Mouse (Mus musculus): ENCODE data around the gene Hnrnpl.

The Hnrnpl gene

GRCm38 (mm10) chr7:28790066-28790806 is 18.1 kb upstream of the Hnrnpl start:
- peak; percentile 67 for DNase-seq (ENCODE audit: low spot score)

DNA sequence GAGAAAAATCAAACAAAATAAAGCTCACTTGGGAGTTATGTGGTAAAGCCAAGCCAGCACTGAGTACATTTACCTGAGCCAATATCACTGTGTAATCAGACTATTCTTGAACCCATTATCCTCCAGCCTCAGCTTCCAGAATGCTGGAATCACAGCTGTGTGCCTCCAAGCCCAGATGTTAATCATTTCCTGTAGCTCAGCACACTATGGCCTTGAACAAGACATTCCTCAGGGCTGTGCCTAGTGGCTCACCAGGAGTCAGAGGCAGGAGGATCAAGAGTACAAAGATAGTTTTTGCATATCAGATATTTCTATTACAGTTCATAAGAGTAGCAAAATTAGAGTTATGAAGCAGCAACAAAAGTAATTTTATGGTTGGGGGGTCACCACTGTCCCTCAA is 16.6 kb upstream of the Hnrnpl start:
- DNase-seq (ENCODE audit: low spot score) = no peak

DNA sequence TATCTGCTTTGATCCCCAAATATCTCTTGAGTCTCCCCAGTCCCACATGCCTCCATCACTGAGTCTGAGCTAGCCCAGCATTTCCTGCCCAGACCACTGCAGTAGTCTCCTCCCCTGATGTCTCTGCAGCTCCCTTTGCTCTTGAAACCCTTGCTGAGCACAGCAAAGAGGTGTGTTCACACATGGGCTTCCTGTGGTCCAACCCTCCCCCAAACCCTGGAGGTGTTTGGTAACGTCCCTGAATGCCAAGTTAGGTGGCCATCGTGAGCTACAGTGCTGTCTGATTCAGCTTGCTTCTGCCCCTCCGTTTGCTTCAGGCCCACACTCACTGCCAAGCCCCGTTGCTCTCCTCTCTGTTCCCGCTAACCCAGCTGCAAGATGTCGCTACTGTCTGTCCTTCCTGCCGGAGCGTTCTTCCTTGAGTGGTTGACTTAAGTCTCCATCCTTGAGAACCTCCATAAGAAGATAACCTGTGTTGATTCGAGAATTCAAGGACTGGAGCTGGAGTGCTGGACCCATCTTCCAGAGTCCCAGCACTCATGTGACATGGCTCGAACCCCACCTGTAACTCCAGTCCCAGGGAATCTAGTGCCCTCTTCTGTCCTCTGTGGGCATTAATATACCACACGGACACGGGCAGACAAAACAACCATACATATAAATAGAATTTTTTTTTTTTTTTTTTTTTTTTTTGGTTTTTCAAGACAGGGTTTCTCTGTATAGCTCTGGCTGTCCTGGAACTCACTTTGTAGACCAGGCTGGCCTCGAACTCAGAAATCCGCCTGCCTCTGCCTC is 15.8 kb upstream of the Hnrnpl start:
- DNase-seq (ENCODE audit: low spot score) = no peak

- DNase-seq (ENCODE audit: low spot score) = no peak
These were observed 14.5 kb upstream of the Hnrnpl start for GRCm38 (mm10) chr7:28793834-28794233.

DNA sequence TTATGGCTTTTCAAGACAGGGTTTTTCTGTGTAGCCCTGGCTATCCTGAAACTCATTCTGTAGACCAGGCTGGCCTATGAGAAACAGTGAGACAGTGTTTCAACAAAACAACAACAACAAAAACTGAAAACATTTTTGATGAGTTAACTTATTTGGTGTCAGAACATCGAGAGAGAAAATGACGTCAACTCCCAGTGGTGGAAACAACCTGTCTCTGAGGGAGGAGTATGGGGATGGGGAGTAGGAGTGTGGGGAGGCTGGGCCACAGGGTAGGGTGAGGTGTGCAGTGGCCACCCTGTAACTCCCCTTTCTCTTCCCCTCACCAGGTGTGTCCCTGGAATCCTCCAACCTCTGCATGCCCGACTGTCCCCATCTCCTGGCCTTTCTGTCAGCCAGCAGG is 13.8 kb upstream of the Hnrnpl start:
- DNase-seq (ENCODE audit: low spot score) = no peak

- DNase-seq (ENCODE audit: low spot score) = no peak
These were observed 12.5 kb upstream of the Hnrnpl start for GRCm38 (mm10) chr7:28795832-28796231.

GRCm38 (mm10) chr7:28796562-28796975 is 11.8 kb upstream of the Hnrnpl start:
- DNase-seq (ENCODE audit: low spot score) = peak; percentile 90

GRCm38 (mm10) chr7:28799994-28800393 is 8.3 kb upstream of the Hnrnpl start:
- DNase-seq (ENCODE audit: low spot score) = no peak

DNA sequence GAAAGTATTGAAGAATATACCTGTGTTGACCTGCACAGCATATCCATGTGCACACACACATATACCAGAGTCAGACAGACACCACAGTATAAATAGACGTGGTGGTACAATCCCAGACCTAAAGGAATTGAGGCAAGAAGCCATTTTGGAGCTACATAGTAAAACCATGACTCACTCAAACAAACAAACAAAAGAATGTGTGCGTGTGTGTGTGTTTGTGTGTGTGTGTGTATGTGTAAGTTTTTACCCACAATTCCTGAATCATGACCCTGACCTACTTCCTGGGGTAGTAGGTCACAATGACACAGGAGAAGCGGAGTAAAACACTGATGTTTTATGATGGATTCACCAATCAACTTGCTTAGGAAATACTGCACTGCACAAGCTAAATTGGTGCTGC is 6.9 kb upstream of the Hnrnpl start:
- DNase-seq (ENCODE audit: low spot score) = no peak

DNA sequence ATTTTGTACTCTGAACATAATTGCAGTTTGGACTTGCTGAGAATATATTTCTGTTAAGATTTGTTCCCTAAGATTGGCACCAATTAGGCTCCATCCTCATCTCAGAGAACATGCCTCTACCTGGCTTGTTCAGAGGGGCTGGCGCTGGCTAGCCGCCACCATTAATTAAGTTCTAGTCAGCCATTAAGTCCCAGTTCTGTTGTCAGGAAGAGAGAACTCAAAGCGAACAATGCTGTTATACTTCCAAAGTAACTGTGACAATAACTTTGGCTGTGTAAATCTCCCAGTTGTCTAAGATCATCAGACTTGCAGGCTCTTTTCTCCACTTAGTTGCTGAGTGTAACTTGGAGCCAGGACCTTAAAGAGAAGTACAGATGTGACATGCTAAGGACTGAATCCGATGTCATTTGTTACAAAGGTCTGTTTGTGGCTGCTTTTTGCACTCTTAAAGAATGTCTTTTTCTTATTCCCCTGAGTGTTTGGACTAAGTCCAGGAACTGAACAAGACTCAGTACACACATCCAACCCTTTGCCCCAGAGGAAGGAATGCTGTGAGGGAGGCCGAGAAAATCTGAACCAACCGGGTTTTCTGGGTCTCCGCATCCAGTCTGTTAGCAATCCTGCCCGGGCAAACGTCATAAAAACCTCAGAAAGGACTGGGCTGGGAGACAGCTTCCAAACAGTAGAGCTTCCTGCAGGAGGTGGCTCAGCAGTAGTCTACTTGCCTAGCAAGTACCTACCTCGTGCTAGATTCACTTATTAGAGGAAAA is 6.3 kb upstream of the Hnrnpl start:
- no peak for DNase-seq (ENCODE audit: low spot score)

GRCm38 (mm10) chr7:28802846-28803588 is 5.3 kb upstream of the Hnrnpl start:
- no peak for DNase-seq (ENCODE audit: low spot score)

- DNase-seq (ENCODE audit: low spot score) = no peak
These were observed 4.6 kb upstream of the Hnrnpl start for GRCm38 (mm10) chr7:28803756-28804155.

GRCm38 (mm10) chr7:28806869-28807268 is 1.5 kb upstream of the Hnrnpl start:
- DNase-seq (ENCODE audit: low spot score) = peak; percentile 56

DNA sequence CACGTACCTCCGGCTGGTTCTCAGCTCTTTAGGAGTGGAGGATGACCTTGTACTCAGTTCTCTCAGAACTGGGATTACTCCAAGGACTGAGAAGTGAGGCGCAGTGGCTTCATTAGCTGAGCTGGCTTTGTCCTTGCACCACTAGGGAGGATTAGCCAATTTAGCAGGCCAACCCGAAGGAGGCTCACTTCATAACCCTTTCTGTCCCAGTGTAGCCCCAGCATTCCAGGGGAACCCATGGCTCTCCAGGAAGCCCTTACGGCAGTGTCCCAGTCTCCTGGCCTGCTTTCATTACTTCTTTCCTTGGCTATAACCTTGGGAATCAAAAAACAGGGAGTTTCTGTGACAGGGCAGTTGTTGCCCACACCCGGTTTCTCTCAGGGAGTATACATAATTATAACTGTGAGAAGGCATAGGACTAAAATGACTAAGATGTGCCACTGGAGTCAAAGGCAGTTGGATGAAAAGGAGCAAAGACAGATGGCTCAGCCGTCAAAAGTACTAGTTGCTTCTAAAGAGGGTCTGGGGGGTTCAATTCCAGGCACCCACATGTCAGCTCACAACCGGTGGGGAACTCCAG is 610 bp upstream of the Hnrnpl start:
- peak; percentile 64 for DNase-seq (ENCODE audit: low spot score)

- peak; percentile 98 for DNase-seq (ENCODE audit: low spot score)
These were observed 634 bp downstream of the Hnrnpl start for GRCm38 (mm10) chr7:28808957-28809393.

DNA sequence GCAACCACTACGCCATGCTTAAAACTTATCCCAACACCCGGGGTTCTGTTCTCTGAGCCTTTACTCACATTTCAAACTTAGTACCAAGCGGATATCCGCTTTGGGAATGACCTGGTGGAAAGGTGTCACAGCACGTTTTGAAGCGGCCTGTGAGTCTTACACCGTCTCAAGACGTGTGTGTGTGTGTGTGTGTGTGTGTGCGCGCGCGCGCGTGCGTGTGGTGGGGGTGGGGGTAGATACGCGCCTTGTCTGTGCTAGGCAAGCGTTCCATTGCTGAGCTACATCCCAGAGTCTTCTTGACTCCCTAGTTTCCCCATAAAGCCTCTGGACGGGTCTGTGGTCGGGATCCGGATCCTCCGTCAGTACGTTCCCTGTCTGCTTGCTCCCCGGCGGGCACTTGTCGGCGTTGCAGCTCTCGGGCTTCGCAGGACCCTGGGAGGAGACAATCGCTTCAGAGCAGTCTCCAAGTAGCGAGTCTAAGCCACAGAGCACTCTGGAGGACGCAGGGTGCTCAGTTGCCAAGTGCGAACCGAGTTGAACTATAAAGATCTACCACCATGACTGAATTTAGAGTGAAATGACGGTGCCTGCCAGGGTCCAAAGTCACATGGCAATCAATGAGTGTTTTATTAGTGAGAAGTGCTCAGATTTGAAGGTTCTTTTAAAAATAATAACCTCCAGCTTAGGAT is 1.2 kb downstream of the Hnrnpl start:
- DNase-seq (ENCODE audit: low spot score) = peak; percentile 84

- peak; percentile 98 for DNase-seq (ENCODE audit: low spot score)
These were observed 2.0 kb downstream of the Hnrnpl start for GRCm38 (mm10) chr7:28810107-28811066.

DNA sequence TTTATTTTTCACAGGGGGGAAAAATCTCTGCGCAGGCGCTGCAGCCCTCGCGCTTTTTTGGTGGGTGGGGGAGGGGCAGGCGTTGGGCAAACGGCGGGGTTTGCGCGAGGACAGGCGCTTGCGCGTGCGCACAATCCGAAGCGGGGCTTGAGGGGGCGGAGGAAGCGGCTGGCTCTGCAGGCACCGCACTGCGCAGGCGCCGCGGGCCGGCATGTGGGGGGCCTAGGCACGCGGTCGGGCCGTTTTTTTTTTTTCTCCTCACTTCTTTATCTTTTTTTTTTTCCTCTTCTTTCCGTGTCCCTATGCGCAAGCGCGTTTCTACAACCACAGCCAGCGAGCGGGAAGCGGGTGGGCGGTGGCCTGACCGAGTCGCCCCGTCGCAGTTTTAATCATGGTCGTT is 2.9 kb downstream of the Hnrnpl start:
- peak; percentile 99 for DNase-seq (ENCODE audit: low spot score)

- DNase-seq (ENCODE audit: low spot score) = no peak
These were observed 3.4 kb downstream of the Hnrnpl start for GRCm38 (mm10) chr7:28811640-28812275.

Data from testis, postnatal 10 days (tissue).